Mouse (Mus musculus) lung, postnatal 14 days (tissue): Measurements from ENCODE around the gene Megf9.

Experiments
- DNase-seq: peaks from one replicate; pipeline ENCODE4 v3.0.0; 2021

Gene Megf9

DNA sequence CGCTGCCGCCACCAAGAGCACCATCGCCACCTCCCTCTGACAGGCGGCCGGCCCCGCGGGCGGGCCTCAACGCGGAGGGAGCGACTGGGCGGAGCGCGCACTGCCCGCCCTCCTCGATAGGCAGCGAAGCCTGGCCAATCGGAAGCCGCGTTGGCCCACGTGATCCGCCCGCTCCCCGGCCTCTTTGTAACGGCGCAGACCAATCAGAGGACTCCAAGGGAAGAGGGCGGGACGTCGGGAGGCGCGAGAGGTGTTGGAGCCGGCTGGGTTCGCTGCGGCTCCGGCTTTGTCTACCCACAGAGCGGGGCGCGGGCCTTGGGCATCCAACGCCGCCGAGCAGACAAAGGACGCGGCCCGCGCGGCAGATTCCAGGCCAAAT, at the start of gene Megf9:
TSS of gene Megf9 (minus strand) at position 105 of the 379 bp plus-strand sequence.
- DNase-seq, result peak; percentile 97

DNA sequence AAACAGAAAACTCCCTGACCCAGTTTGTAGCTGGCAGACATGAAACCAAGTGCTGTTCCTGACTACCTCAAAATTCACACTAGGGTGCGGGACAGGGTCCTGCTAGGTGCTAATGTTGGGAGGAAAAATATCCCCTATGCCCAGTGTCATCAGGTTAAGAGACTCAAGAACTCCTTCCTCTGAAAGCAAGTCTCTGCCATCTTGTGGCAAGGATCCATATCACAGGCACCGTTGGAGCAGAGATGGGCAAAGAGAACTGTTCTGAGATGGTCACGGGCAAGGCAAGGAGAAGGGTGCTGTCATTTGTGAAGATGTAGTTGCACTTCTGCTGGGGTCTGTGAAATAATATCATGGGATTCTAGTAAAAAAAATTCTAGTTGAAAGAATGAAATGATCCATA, 44.9 kb upstream of the Megf9 start:
- DNase-seq, result peak; percentile 57

GRCm38 (mm10) chr4:70578301-70578700, 43.5 kb upstream of the Megf9 start:
- DNase-seq, result no peak

GRCm38 (mm10) chr4:70576096-70576495, 41.3 kb upstream of the Megf9 start:
- no peak for DNase-seq

DNA sequence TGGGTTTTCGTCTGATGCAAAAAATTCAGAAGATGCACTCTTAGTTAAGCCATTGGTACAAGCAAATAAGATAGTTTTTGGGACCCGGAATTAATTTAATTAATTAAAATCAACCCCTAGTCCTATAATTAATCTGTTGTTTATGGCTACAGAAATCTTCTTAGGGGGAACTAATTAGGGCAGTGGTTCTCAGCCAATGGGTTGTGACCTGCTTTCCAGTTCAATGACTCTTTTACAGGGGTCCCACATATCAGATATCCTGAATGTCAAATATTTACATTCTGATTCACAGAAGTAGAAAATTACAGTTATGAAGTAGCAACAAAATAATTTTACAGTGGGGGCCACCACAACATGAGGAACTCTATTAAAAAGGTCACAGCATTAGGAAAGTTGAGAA, 39.1 kb upstream of the Megf9 start:
- no peak for DNase-seq

- no peak for DNase-seq
Observed at GRCm38 (mm10) chr4:70553888-70554287, 19.1 kb upstream of the Megf9 start.

GRCm38 (mm10) chr4:70553230-70553797, 18.5 kb upstream of the Megf9 start:
- no peak for DNase-seq

- DNase-seq, result no peak
Observed at GRCm38 (mm10) chr4:70552120-70552519, 17.3 kb upstream of the Megf9 start.

GRCm38 (mm10) chr4:70547411-70548148, 12.8 kb upstream of the Megf9 start:
- no peak for DNase-seq

DNA sequence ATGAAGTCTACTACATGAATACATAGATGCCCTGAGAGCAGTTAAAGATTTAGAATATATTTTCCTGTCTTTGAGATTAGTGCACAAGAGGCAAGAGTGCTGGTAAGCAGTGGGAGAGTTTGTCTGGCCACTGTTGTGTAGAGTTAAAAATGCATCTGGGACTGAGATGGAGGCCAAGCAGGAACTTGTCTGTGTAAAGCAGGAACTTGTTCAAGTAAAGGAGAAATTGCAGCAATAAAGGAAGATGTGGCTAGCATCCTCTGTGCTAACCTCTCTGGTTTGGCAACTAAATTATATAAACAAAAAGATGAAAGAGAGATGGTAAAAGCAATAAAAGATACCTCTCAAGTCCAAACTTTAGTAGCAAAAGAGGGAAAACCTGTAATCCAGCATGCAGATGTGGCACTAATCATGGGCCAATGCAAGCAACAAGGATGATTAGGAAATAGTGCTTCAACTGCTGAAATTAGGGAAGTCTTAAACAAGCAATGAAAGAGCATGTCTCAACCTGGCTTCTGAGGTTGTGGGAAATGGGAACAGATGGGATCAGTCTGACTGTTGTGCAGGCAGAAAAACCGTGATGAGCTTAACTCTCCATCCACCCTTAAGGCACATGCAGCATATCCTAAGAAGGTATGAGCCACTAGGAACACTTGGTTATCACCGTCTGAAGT, 11.2 kb upstream of the Megf9 start:
- no peak for DNase-seq

DNA sequence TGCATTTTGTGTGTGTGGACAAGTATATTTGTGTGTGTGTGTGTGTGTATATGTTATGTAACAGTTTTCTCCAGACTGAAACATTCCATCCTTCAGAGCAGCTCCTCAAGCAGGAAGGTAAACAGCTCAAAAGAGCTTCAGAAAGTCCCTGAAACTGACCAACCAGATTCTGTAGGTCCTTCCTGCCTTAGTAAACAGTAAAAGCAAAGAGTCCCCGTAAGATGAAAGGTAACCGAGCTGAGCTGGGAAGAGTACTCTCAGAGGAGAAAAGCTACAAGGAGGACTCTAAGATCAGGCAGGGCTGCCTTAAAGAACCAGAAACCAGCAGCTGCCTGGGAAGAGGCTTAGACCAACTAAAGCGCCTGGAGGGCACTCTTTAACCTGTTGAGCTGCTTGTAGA, 9.6 kb upstream of the Megf9 start:
- DNase-seq, result no peak

GRCm38 (mm10) chr4:70542387-70542786, 7.6 kb upstream of the Megf9 start:
- no peak for DNase-seq

DNA sequence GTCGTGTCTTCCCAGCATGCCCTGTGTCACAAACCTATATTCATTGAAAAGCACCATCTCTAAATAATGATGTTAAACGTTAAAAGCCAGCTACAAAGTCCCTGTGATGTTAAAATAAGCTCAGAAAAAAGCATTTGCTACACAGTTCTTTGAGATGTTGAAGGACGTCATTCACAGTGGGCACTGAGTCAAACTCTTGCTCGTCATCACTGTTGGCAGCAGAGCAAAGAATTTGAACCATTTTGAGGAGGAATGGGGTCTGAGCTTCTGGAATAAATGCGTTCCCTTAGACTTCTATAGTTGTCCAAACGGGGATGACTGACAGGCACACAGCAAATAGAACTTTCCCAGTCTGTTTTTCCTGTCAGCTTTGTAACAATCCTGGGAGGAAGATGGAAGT, 5.9 kb upstream of the Megf9 start:
- no peak for DNase-seq

DNA sequence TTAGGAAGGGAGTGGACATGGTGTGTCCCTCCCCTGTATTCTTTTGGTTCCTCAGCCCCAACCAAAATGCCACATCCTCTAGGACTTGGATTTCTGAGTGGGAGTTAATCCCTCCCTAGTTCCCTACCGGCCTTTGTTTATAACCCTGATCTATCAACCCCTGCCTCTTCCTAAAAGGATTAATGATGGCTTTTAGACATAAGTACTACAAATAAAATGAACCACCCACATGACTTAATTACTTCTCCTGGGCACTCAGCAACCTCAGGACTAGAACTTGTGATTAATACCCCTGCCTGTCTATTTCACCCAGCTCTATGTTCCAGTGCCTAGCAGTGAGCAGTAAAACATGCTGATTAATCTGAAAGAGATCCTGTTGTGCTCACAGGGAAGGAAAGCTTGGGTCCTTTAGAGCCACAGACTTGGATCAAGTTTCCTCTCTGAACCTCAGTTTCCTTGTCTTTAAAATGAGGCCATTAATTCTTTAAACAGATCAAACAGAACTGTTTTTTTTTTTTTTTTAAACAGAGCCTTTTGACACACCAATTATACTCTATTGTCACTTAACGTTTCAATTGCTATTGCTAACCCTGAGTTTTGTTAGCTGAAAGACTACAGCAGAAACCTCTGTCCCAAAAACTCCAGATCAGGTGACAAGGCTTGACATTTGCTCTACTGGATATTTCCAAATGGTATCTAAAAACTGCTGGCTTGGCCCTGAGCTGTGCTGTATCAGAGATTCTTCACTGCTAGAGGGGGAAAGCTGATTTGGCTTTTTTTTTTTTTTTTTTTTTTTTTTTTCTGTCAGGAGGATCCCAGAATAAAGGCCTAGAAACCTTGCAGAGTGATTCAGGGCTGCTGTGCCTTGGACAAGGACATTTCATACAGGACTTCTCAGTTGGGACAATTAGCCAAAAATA, 2.1 kb upstream of the Megf9 start:
- no peak for DNase-seq

DNA sequence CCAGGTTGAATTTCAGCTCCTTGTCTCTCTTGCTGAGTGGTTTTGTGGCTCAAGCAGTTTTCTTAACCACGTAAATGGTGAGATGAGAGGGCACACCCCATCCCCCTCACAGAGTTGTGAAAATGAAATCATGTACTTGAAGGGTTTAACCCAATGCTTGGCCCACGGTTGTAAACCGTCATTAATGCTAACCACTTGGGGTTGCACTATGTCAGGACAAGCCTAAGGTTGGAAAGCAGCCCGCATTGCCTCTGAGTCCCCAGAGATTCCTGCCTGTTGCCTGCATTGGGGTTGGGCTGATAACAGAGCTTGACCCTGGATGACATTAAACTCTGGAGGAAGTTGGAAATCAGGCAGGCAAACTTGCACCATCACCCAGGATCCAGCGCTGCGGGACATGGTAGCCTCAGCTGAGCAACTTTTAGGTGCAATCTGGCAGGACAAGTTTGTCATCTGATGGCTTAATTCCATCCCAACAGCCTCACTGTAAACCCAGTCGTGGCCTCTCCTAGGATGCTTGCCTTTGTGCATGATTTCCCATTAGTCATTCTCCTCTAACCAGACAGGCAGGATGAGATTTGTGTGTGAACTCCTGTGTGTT, 1.0 kb upstream of the Megf9 start:
- peak; percentile 26 for DNase-seq

DNA sequence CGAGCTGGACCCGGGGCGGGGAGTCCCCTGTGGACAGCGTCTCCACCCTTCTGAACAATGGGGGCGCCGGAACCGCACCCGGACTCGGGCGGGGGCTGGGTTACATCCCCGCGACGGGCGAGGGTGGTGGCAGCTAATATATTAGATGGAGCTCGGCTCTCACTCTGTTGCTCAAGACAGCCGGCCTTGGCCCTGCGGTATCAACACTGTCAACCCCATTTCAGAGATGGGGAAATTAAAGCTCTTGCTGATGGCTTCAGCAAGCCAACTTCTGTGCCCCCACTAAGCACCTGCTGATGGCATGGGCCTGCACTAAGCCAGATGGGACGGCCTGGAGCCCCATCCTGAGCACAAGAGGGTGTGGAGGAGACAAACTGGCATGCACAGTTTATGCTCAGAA, 494 bp upstream of the Megf9 start:
- no peak for DNase-seq

- peak; percentile 26 for DNase-seq
Observed at GRCm38 (mm10) chr4:70534078-70534890, 511 bp downstream of the Megf9 start.

- no peak for DNase-seq
Observed at GRCm38 (mm10) chr4:70533056-70533805, 1.6 kb downstream of the Megf9 start.

DNA sequence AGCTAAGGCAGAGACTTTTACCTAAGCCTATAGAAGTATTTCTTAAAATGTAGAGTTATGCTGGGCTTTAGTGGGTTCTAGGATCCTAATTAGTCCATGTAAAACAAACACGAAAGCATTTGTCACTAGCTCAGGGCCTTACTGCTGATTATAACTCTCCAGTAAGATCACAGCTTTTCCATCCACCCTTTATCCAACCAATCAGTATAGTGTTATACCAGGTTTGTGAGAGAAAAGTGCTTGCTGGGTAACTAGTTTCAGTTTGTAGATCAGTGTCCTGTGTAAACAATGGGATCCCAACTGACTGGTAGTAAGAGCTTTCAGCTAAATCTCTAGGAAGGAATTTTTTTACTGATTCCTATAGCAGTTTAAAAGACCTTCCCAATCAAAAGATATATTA, 3.8 kb downstream of the Megf9 start:
- no peak for DNase-seq

DNA sequence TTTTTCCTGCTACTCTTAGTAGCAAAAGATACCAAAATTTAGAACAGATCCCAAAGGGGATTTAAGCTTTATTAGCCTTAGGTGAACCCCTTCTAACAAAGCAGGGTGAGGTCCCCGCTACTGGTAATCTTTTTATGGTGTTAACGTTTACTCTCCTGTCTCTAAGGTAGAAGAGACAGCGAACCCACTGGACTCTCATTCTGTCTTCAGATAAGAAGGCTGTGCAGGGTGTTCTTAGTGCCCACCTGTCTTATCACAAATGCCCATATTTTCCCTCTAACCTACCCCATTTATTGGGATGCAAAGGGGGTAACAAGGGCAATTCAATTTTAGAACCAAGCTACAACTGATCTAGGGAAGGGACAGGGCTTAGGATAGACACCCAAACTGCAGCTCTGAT, 6.2 kb downstream of the Megf9 start:
- no peak for DNase-seq

DNA sequence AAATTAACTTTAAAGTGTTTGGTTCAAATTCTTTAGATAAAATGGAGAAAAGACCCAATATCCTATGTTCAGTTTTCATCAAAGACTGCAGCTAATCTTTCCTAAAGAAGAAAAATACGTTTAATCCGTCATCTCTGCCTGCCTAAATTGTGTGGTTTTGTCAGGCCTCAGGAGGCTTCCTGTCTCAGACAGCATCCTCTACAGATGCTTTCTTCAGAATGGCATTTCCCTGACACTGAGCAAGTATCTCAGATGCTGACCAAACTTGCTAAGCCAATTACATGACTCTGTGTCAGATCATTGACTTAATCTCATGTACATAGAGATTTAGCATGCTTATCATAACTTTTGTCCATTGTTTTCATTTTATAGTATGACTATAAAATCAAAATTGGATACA, 11.4 kb downstream of the Megf9 start:
- no peak for DNase-seq
